Mouse (Mus musculus): ENCODE data around the gene F830045P16Rik.

DNA sequence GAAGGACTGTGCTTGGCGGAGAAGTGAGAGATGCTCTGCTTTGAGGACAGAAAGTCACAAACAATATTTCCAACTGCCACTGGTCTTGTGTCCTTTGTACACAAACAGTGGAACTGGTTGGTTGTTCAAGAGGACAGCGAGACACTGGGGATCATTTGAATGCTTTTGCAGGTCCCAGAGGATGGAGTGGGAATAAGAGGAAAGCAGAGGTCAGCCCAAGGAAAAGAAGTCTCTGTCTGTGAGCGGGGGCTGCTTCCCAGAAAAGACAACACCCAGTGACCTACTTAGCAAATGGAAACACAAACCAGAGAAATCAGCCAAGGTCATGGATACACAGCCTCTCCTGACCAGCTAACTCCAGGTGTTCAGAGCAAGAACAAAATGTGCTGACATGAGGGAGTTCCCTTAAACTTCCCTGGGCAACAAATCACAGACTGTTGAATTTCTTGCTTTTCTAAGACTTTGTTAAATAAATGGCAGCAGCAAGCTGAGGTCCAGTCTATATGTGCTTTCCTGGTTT lies 117.0 kb downstream of the F830045P16Rik start:
- TF ChIP-seq CTCF (IDR thresholded peaks at IDR 0.05; ENCODE audit: extremely low read depth, insufficient read length, insufficient replicate concordance, low read depth, low read length) (no peak), POLR2A (IDR thresholded peaks at IDR 0.05; ENCODE audit: low read depth, low read length) (no peak)

Data from small intestine, adult 2 months (tissue).